Mouse (Mus musculus) kidney, embryonic 15.5 days (tissue): ENCODE measurements around the gene 4921504E06Rik. TPM values are rescaled to one million over a fixed set of nuclear protein-coding genes. Genes with fewer than 3 reads are reported as not detected.
A peak's percentile ranks its signal among the peaks of the same experiment; 100 is the strongest.

Experiments used
- ATAC-seq: fragments of 200-750 bp; cut with Nextera tagmentation; replicated peaks from 2 replicates; pipeline ENCODE4 v1.8.0; 2017; ENCODE audit warnings: moderate TSS enrichment; ENCODE audit not compliant: low FRiP score
- H3K27ac ChIP-seq: fragments of 300-500 bp; sonication (generic); 2 replicates; pipeline ENCODE4 v1.5.1; 2015; ENCODE audit warnings: mild to moderate bottlenecking, inconsistent platforms
- H3K27me3 ChIP-seq: fragments of 300-500 bp; sonication (generic); 2 replicates; pipeline ENCODE4 v1.6.1; 2015; ENCODE audit warnings: inconsistent platforms
- H3K36me3 ChIP-seq: fragments of 300-500 bp; sonication (generic); 2 replicates; pipeline ENCODE4 v1.6.1; 2015; ENCODE audit warnings: inconsistent platforms
- H3K4me1 ChIP-seq: fragments of 300-500 bp; sonication (generic); 2 replicates; pipeline ENCODE4 v1.6.1; 2015; ENCODE audit warnings: inconsistent platforms
- H3K4me2 ChIP-seq: fragments of 300-500 bp; sonication (generic); 2 replicates; pipeline ENCODE4 v1.6.1; 2015; ENCODE audit warnings: moderate library complexity, mild to moderate bottlenecking, inconsistent platforms
- H3K4me3 ChIP-seq: fragments of 300-500 bp; sonication (generic); replicated peaks from 2 replicates; pipeline ENCODE4 v1.5.1; 2015; ENCODE audit warnings: mild to moderate bottlenecking, inconsistent platforms
- H3K9ac ChIP-seq: fragments of 300-500 bp; sonication (generic); 2 replicates; pipeline ENCODE4 v1.6.1; 2015; ENCODE audit warnings: mild to moderate bottlenecking, inconsistent platforms
- H3K9me3 ChIP-seq: fragments of 300-500 bp; sonication (generic); replicated peaks from 2 replicates; pipeline ENCODE4 v1.6.1; 2016; ENCODE audit warnings: inconsistent platforms
- WGBS: fragments of 180-500 bp; shearing (Covaris S2); methylation state at CpG from one replicate; pipeline ENCODE4 v1.1.7; 2015; ENCODE audit warnings: mixed read lengths; 5-methylcytosine and 5-hydroxymethylcytosine counted together
- polyA plus RNA-seq: library from polyadenylated mRNA; unstranded; fragments of >200 nt; fragmentation: Nextera tagmentation; extraction: Ambion mirVana; gene quantifications from 2 replicates; pipeline ENCODE4 v1.2.1, GENCODE M21; 2015

4921504E06Rik gene
- polyA plus RNA-seq, result not detected in 2 replicates

DNA sequence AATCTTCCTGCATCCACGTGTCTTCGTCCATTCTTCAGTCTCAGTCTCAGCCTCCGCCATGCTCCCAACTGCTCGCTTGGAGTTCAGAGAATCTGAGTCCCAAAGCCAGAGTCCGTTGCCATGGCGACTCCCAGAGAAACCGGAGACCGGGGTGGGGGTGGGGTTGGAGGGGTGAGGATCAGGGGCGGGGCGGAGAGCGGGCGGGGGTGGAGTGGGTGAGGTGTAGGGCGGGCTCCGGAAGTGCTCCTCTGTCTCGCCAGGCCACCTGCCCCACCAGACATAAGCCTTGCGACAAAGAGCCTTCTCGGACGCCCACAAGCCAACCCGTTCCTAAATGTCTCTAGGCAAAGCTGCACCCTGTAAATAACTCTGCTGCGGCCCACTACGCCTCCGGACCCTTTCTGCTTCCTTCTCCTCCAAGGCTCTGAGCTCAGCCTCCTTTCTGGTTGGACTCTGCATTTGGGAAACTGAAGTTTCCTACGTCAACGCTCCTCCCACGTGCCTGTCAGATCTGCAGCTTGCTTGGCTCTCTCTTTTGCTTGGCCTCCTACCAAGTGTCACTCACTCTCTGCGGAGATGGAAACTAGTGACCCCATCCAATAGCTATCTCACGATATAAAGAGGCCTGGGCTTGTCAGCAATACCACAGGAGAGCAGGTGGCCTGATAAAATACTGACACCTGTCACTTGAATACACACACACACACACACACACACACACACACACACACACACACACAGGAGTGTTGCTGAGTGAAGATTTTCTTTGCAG, at the start of gene 4921504E06Rik:
Gene 4921504E06Rik, minus strand, starts transcription at position 94 of the 772 bp plus-strand sequence.
- 0 out of 2 replicates have a peak within 1 kb of the TSS, but pooled peaks have one; percentile 21 for H3K9ac ChIP-seq
- ATAC-seq, result peak; percentile 96
- WGBS, result under 1% methylated on average over 27 of the region's 27 CpGs

GRCm38 (mm10) chr2:19601386-19601925, 47.7 kb upstream of the 4921504E06Rik start:
- Histone ChIP-seq H3K4me2 (no peak overlapping the region), H3K36me3 (no peaks in the 10 kb centered on the region), H3K27me3 (no peaks in the 10 kb centered on the region), H3K9me3 (no peaks in the 10 kb centered on the region), H3K4me3 (no peak overlapping the region), H3K4me1 (0 out of 2 replicates have a peak, but pooled peaks cover 7% of the 10 kb centered on the region), H3K27ac (no peak overlapping the region), H3K9ac (no peak overlapping the region)
- no peak for ATAC-seq
- WGBS, result 82% methylated on average over 3 of the region's 3 CpGs

More for the DNA sequence above, at the start of gene 4921504E06Rik:
- H3K4me2 ChIP-seq, result peak within 1 kb of the TSS; percentile 79
- H3K4me1 ChIP-seq, result peaks cover 13% of the 10 kb centered on the region
- H3K4me3 ChIP-seq, result peak within 1 kb of the TSS; percentile 50
- H3K27me3 ChIP-seq, result no peaks in the 10 kb centered on the region
- H3K27ac ChIP-seq, result peak within 1 kb of the TSS; percentile 86
- H3K9me3 ChIP-seq, result no peaks in the 10 kb centered on the region
- no peaks in the 10 kb centered on the region for H3K36me3 ChIP-seq

- Histone ChIP-seq H3K36me3 (no peaks in the 10 kb centered on the region), H3K27ac (no peak overlapping the region), H3K9ac (no peak overlapping the region), H3K4me3 (no peak overlapping the region), H3K4me2 (no peak overlapping the region), H3K27me3 (no peaks in the 10 kb centered on the region), H3K4me1 (0 out of 2 replicates have a peak, but pooled peaks cover 7% of the 10 kb centered on the region), H3K9me3 (no peaks in the 10 kb centered on the region)
- no peak for ATAC-seq
- 85% methylated on average over 5 of the region's 5 CpGs for WGBS
Observed at GRCm38 (mm10) chr2:19600860-19601259, 47.1 kb upstream of the 4921504E06Rik start.

DNA sequence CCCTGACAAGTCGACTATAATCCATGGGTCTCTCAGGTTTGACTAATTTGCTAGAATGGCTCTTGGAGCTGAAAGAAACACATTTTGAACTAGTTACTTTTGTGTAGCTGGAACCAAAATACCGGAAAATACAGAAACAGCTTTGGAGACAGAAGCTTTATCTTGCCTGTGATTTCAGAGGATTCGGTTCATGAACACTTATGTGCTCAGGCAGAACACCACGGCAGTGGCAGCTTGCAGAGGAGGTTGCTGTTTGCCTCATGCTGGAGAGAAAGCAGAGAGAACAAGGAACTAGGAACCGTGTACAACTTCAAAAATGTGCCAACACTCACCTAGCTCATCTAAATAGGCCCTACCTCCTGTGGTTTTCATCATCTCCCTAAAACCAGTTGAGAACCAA, 46.1 kb upstream of the 4921504E06Rik start:
- H3K27me3 ChIP-seq, result no peaks in the 10 kb centered on the region
- no peak overlapping the region for H3K27ac ChIP-seq
- H3K9ac ChIP-seq, result no peak overlapping the region
- H3K4me2 ChIP-seq, result no peak overlapping the region
- H3K9me3 ChIP-seq, result no peaks in the 10 kb centered on the region
- H3K36me3 ChIP-seq, result no peaks in the 10 kb centered on the region
- H3K4me3 ChIP-seq, result no peak overlapping the region
- 0 out of 2 replicates have a peak, but pooled peaks cover 7% of the 10 kb centered on the region for H3K4me1 ChIP-seq
- 70% methylated on average over 5 of the region's 5 CpGs for WGBS
- no peak for ATAC-seq

DNA sequence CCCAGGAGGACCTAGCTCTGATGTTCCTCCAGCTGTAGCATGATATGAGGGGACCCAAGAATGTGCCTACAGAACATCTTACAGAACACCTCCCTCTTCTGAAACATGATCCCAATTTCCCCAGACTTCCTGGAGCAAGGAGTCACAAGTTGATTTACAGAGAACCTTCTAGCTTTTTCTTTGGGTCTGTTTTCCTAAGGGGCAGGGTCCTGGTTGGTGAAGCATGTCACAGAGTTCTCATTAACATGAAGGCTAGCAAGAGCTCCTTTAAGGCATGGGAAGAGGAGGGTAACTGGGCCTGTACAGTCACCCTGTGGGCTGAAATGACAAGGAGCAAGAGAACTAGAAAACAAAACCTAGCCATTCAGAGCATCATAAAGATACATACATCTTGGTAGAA, 43.3 kb upstream of the 4921504E06Rik start:
- no peak overlapping the region for H3K9ac ChIP-seq
- 0 out of 2 replicates have a peak, but pooled peaks cover 7% of the 10 kb centered on the region for H3K4me1 ChIP-seq
- no peaks in the 10 kb centered on the region for H3K27me3 ChIP-seq
- H3K27ac ChIP-seq, result no peak overlapping the region
- ATAC-seq, result peak; percentile 69
- no peak overlapping the region for H3K4me2 ChIP-seq
- no peak overlapping the region for H3K4me3 ChIP-seq
- no peaks in the 10 kb centered on the region for H3K9me3 ChIP-seq
- no peaks in the 10 kb centered on the region for H3K36me3 ChIP-seq

DNA sequence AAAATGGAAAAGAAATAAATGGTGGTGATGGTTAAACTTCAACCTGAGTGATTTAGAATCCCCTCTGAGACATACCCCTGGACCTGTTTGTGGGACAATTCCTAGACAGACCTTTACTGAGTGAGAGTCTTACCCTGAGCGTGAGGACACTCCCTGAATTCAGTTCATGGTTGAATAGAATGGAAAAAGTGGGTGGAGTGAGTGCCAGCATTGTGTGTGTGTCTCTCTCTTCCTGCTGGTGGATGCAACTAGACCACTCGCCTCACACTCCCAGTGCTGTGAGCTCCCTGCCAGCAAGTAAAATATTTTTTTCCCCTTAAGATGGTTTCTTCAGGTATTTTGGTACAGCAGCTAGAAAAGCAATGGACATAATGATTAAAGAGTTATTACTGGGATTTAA, 42.7 kb upstream of the 4921504E06Rik start:
- H3K27me3 ChIP-seq, result no peaks in the 10 kb centered on the region
- 75% methylated on average over 2 of the region's 2 CpGs for WGBS
- no peak overlapping the region for H3K9ac ChIP-seq
- peak; percentile 69 for ATAC-seq
- H3K36me3 ChIP-seq, result no peaks in the 10 kb centered on the region
- 0 out of 2 replicates have a peak, but pooled peaks cover 7% of the 10 kb centered on the region for H3K4me1 ChIP-seq
- no peak overlapping the region for H3K27ac ChIP-seq
- H3K4me2 ChIP-seq, result no peak overlapping the region
- H3K9me3 ChIP-seq, result no peaks in the 10 kb centered on the region
- H3K4me3 ChIP-seq, result no peak overlapping the region

GRCm38 (mm10) chr2:19594856-19595255, 41.1 kb upstream of the 4921504E06Rik start:
- Histone ChIP-seq H3K4me2 (no peak overlapping the region), H3K27ac (no peak overlapping the region), H3K36me3 (no peaks in the 10 kb centered on the region), H3K9ac (no peak overlapping the region), H3K9me3 (no peaks in the 10 kb centered on the region), H3K27me3 (no peaks in the 10 kb centered on the region), H3K4me3 (no peak overlapping the region), H3K4me1 (0 out of 2 replicates have a peak, but pooled peaks cover 7% of the 10 kb centered on the region)
- 89% methylated on average over 7 of the region's 7 CpGs for WGBS
- ATAC-seq, result no peak

DNA sequence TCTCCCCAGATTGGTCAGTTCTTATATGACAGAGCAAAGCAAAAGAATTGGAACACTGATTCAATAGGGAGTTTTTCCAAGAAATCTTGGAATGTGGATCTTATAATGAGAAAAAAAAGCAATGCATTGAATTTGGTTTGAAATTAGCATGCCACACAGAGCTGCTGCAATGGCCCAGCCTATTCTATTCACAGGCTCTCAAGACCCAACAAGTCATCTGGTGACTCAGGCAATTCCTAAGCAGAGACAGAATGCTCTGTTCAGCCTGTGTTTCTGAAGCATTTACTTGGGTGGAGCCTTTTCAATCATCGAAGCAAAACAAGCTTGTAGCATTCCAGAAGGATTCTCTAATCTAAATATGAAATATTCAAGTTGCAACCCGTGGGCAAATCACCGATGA, 26.1 kb upstream of the 4921504E06Rik start:
- ATAC-seq, result no peak
- Histone ChIP-seq H3K4me1 (no peaks in the 10 kb centered on the region), H3K27ac (no peak overlapping the region), H3K9ac (no peak overlapping the region), H3K27me3 (no peaks in the 10 kb centered on the region), H3K9me3 (no peaks in the 10 kb centered on the region), H3K4me3 (no peak overlapping the region), H3K4me2 (no peak overlapping the region), H3K36me3 (no peaks in the 10 kb centered on the region)
- WGBS, result 83% methylated on average over 3 of the region's 3 CpGs

DNA sequence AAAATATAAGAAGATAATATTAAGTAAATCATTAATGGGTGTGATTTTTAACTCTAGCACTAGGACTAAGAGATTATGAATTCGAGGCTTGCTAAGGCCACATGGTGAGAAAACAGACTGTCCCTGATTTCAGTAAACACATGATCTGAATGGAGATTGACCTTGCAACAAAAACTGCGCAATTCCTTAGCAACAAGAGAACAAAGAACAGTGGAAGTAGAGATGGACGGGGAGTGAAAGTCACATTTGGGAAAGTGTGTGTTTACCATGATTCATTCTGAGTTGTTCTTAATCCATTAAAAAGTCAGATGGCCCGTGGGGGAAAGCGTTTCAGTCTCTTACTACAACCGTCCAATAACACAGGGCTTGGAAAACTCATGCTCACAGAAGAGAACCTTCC, 25.5 kb upstream of the 4921504E06Rik start:
- H3K4me1 ChIP-seq, result no peaks in the 10 kb centered on the region
- ATAC-seq, result no peak
- no peaks in the 10 kb centered on the region for H3K27me3 ChIP-seq
- H3K27ac ChIP-seq, result no peak overlapping the region
- H3K9me3 ChIP-seq, result no peaks in the 10 kb centered on the region
- H3K4me3 ChIP-seq, result no peak overlapping the region
- H3K4me2 ChIP-seq, result no peak overlapping the region
- no peak overlapping the region for H3K9ac ChIP-seq
- WGBS, result 75% methylated on average over 6 of the region's 6 CpGs
- no peaks in the 10 kb centered on the region for H3K36me3 ChIP-seq

DNA sequence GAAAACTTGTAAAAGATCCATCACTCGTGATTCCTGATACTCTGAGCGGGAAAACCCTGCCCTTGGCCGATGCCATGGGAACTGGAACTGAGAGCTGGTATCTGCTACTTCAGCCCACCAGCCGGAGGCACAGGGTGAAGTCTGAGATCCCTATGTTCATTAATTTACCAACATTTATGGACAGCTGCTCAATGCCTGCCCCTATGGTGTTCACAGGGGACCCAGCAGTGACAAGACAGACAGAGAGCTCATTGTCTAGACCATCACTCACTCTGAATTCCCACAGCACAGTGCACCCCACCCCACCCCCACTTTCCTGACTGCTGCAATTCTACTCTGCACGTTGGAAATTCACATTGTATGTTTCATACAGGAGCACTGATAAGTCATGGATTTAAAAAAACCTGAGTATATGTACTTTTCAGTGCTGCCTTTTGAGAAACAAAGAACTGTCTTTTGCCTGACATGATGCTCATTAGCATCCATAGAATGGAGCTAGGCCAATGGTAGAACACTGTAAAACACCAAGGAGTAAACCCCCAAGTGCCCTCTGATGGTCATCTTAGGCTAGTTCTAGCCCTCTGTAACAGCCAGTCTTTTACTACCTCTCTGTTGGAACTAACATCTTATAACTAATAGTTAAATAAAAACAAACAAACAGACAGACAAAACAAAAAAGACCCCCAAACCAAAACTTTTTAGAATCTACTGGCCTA, 8.6 kb upstream of the 4921504E06Rik start:
- WGBS, result 81% methylated on average over 5 of the region's 5 CpGs
- no peak overlapping the region for H3K4me3 ChIP-seq
- ATAC-seq, result no peak
- no peak overlapping the region for H3K9ac ChIP-seq
- no peak overlapping the region for H3K27ac ChIP-seq
- H3K27me3 ChIP-seq, result no peaks in the 10 kb centered on the region
- no peaks in the 10 kb centered on the region for H3K4me1 ChIP-seq
- no peak overlapping the region for H3K4me2 ChIP-seq
- H3K36me3 ChIP-seq, result no peaks in the 10 kb centered on the region
- no peaks in the 10 kb centered on the region for H3K9me3 ChIP-seq

- Histone ChIP-seq H3K9ac (no peak overlapping the region), H3K4me1 (no peaks in the 10 kb centered on the region), H3K27ac (no peak overlapping the region), H3K36me3 (no peaks in the 10 kb centered on the region), H3K9me3 (no peaks in the 10 kb centered on the region), H3K4me2 (no peak overlapping the region), H3K27me3 (no peaks in the 10 kb centered on the region), H3K4me3 (no peak overlapping the region)
- 80% methylated on average over 2 of the region's 2 CpGs for WGBS
- ATAC-seq, result no peak
Observed at GRCm38 (mm10) chr2:19560654-19561053, 6.9 kb upstream of the 4921504E06Rik start.

- Histone ChIP-seq H3K4me1 (no peaks in the 10 kb centered on the region), H3K9me3 (no peaks in the 10 kb centered on the region), H3K27me3 (no peaks in the 10 kb centered on the region), H3K36me3 (no peaks in the 10 kb centered on the region), H3K4me2 (no peak overlapping the region), H3K9ac (no peak overlapping the region), H3K4me3 (no peak overlapping the region), H3K27ac (no peak overlapping the region)
- no peak for ATAC-seq
- WGBS, result 63% methylated on average over 4 of the region's 4 CpGs
Observed at GRCm38 (mm10) chr2:19560071-19560470, 6.4 kb upstream of the 4921504E06Rik start.
